Mouse (Mus musculus) CH12.LX (cell line): ENCODE measurements around the gene Trim54. TPM values are rescaled to one million over a fixed set of nuclear protein-coding genes. Genes with fewer than 3 reads are reported as not detected.

Experiments
- DNase-seq: peaks from one replicate; pipeline ENCODE4 v3.0.0-alpha.2; 2013; ENCODE audit errors: extremely low read depth
- H3K27ac ChIP-seq: 2 replicates; pipeline ENCODE4 v1.5.1; 2012; ENCODE audit warnings: low read depth, mild to moderate bottlenecking, control low read depth, moderate library complexity; ENCODE audit not compliant: insufficient read depth
- H3K27me3 ChIP-seq: replicated peaks from 2 replicates; pipeline ENCODE3; 2012; ENCODE audit warnings: inconsistent platforms
- H3K36me3 ChIP-seq, 2 experiments: replicated peaks in 1 of 2; 2 replicates each; pipeline versions ENCODE3 to v1.6.1; 2012; ENCODE audit warnings: inconsistent platforms in 1 of 2, low read length in 1 of 2, mild to moderate bottlenecking in 1 of 2, mixed read lengths in 1 of 2, moderate library complexity in 1 of 2; ENCODE audit not compliant: control insufficient read depth in 1 of 2, insufficient read depth in 1 of 2
- H3K4me1 ChIP-seq, 2 experiments: 2 replicates each; pipeline ENCODE4 v1.6.1; 2012; ENCODE audit warnings: inconsistent platforms in 1 of 2, moderate library complexity in 1 of 2; ENCODE audit not compliant: insufficient read depth in 2 of 2, control insufficient read depth in 1 of 2
- H3K4me2 ChIP-seq: 2 replicates; pipeline ENCODE4 v1.6.1; 2012; ENCODE audit warnings: low read depth, mild to moderate bottlenecking, control low read depth; ENCODE audit not compliant: poor library complexity, insufficient read depth, severe bottlenecking
- H3K4me3 ChIP-seq, 3 experiments: fragments of 150-350 bp in 1 of 3; sonication (generic) in 1 of 3; replicated peaks in 1 of 3; 2 replicates each; pipeline versions ENCODE3 to v1.5.1; 2011 to 2012; ENCODE audit warnings: low read depth in 2 of 3, low read length in 2 of 3, mild to moderate bottlenecking in 2 of 3, moderate library complexity in 2 of 3, control low read depth in 1 of 3, improper control_type of control experiment in 1 of 3, inconsistent platforms in 1 of 3, mixed read lengths in 1 of 3; ENCODE audit not compliant: poor library complexity in 1 of 3
- H3K79me2 ChIP-seq: replicated peaks from 2 replicates; pipeline ENCODE4 v1.6.1; 2012; ENCODE audit warnings: mild to moderate bottlenecking, moderate library complexity; ENCODE audit not compliant: control insufficient read depth, poor library complexity, insufficient read depth, severe bottlenecking; ENCODE audit errors: extremely low read depth
- H3K9ac ChIP-seq: 2 replicates; pipeline ENCODE4 v1.6.1; 2012; ENCODE audit warnings: low read depth, mild to moderate bottlenecking, control low read depth, moderate library complexity; ENCODE audit not compliant: insufficient read depth
- H3K9me3 ChIP-seq: replicated peaks from 2 replicates; pipeline ENCODE3; 2012; ENCODE audit warnings: low read length, inconsistent platforms, mixed read lengths
- CHD1 ChIP-seq: IDR thresholded peaks from 2 replicates; pipeline ENCODE4 v1.6.1; 2012; ENCODE audit warnings: low read depth, low read length, improper control_type of control experiment, inconsistent platforms
- CTCF ChIP-seq, 2 experiments: IDR thresholded peaks in 1 of 2; conservative IDR thresholded peaks in 1 of 2; 2 replicates each; pipeline ENCODE4 v1.5.1; 2011 to 2012; ENCODE audit warnings: low read depth in 2 of 2, low read length in 2 of 2, improper control_type of control experiment in 1 of 2, inconsistent platforms in 1 of 2, mild to moderate bottlenecking in 1 of 2, moderate library complexity in 1 of 2
- EP300 ChIP-seq: IDR thresholded peaks from 2 replicates; pipeline ENCODE4 v1.6.1; 2011; ENCODE audit warnings: low read length, improper control_type of control experiment
- ETS1 ChIP-seq: conservative IDR thresholded peaks from 2 replicates; pipeline ENCODE4 v1.6.1; 2012; ENCODE audit warnings: low read depth, mild to moderate bottlenecking, inconsistent platforms, low read length, improper control_type of control experiment, moderate library complexity
- GABPA ChIP-seq: IDR thresholded peaks from 2 replicates; pipeline ENCODE4 v1.6.1; 2012; ENCODE audit warnings: low read depth, low read length, improper control_type of control experiment, inconsistent platforms; ENCODE audit not compliant: insufficient replicate concordance
- MAZ ChIP-seq: IDR thresholded peaks from 2 replicates; pipeline ENCODE4 v1.6.1; 2012; ENCODE audit warnings: low read depth, mild to moderate bottlenecking, inconsistent platforms, low read length, improper control_type of control experiment, moderate library complexity
- MXI1 ChIP-seq: IDR thresholded peaks from 2 replicates; pipeline ENCODE4 v1.6.1; 2011; ENCODE audit warnings: mild to moderate bottlenecking, low read depth, low read length, improper control_type of control experiment
- MYC ChIP-seq: IDR thresholded peaks from 2 replicates; pipeline ENCODE4 v1.6.1; 2011; ENCODE audit warnings: low read depth, mild to moderate bottlenecking, improper control_type of control experiment, low read length
- NELFE ChIP-seq: IDR thresholded peaks from 2 replicates; pipeline ENCODE4 v1.6.1; 2011; ENCODE audit warnings: low read depth, low read length, improper control_type of control experiment
- NRF1 ChIP-seq: IDR thresholded peaks from 2 replicates; pipeline ENCODE4 v1.6.1; 2014; ENCODE audit warnings: low read depth, mild to moderate bottlenecking, inconsistent platforms, low read length, improper control_type of control experiment, moderate library complexity
- POLR2AphosphoS2 ChIP-seq: IDR thresholded peaks from 2 replicates; pipeline ENCODE4 v1.6.1; 2011; ENCODE audit warnings: low read depth, low read length, improper control_type of control experiment
- RAD21 ChIP-seq: IDR thresholded peaks from 2 replicates; pipeline ENCODE4 v1.6.1; 2011; ENCODE audit warnings: low read depth, mild to moderate bottlenecking, low read length, improper control_type of control experiment, moderate library complexity
- RCOR1 ChIP-seq: conservative IDR thresholded peaks from 2 replicates; pipeline ENCODE4 v1.6.1; 2012; ENCODE audit warnings: low read depth, mild to moderate bottlenecking, inconsistent platforms, low read length, improper control_type of control experiment
- SIN3A ChIP-seq: IDR thresholded peaks from 2 replicates; pipeline ENCODE4 v1.6.1; 2012; ENCODE audit warnings: low read length, improper control_type of control experiment, inconsistent platforms
- TCF12 ChIP-seq: IDR thresholded peaks from 2 replicates; pipeline ENCODE4 v1.6.1; 2014; ENCODE audit warnings: low read depth, mild to moderate bottlenecking, inconsistent platforms, low read length, improper control_type of control experiment
- USF1 ChIP-seq: IDR thresholded peaks from 2 replicates; pipeline ENCODE4 v1.6.1; 2014; ENCODE audit warnings: low read depth, mild to moderate bottlenecking, inconsistent platforms, low read length, improper control_type of control experiment
- ZC3H11A ChIP-seq: IDR thresholded peaks from 2 replicates; pipeline ENCODE4 v1.6.1; 2012; ENCODE audit warnings: low read depth, mild to moderate bottlenecking, inconsistent platforms, low read length, improper control_type of control experiment
- ZKSCAN1 ChIP-seq: IDR thresholded peaks from 2 replicates; pipeline ENCODE4 v1.6.1; 2012; ENCODE audit warnings: low read depth, inconsistent platforms, low read length, improper control_type of control experiment, borderline replicate concordance
- dilution Hi-C: fragments of 300-500 bp; cut with MboI; formaldehyde crosslinking; loops from 2 replicates; pipeline ENCODE4 v1.14.3; 2020; ENCODE audit warnings: low sequenced_read_pairs; ENCODE audit not compliant: extremely low pct_unique_long_range_greater_than_20kb, extremely low pct_ligation_motif_present
- in situ Hi-C: fragments of 300-500 bp; cut with MboI; formaldehyde crosslinking; loops from 3 replicates; pipeline ENCODE4 v1.14.3; 2019; ENCODE audit warnings: low sequenced_read_pairs, low pct_ligation_motif_present, low pct_unique_long_range_greater_than_20kb, mixed read lengths
- polyA plus RNA-seq: library from polyadenylated mRNA; unstranded; fragments of >175 nt; gene quantifications from 2 replicates; pipeline ENCODE4 v1.2.1, GENCODE M21; 2012; ENCODE audit warnings: low read depth; ENCODE audit not compliant: insufficient read length
- total RNA-seq, 2 experiments: library from RNA; depleted of rRNA; stranded (reverse); fragments of 300-350 nt in 1 of 2; fragments of >200 nt in 1 of 2; gene quantifications; 2 replicates each; pipeline ENCODE4 v1.2.3; 2012 to 2014

Gene Trim54
- total and polyA plus RNA-seq, 3 experiments, result not detected

DNA sequence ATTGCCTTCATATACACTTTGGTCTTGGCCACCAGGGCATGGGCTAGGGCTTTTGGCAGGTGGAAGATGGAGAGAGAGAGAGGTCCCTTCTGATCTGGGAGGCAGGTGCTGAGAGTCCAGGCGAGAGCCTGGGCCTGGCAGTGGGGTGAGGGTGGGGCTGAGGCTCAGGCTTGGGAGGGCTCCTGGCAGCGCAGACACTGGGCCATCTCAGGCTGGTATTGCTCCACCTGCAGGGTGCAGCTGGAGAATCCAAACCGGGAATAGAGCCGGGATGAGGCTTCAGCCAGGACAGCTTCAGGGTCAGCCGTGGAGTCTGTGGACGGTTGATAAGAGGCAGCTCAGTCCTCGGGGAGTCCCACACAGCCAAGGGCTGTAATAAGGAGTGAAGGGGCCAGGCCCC lies 29.9 kb upstream of the Trim54 start:
- DNase-seq, result no peak
- in situ Hi-C loops (loop anchor here (5.0 kb wide), 1 partner anchor 46 kb away; no protein-coding TSS in a partner anchor), dilution Hi-C loops (no loop called here)
- H3K9me3 ChIP-seq, result no peaks in the 10 kb centered on the region
- peaks cover 13 to 36% of the 10 kb centered on the region in 2 experiments for H3K4me1 ChIP-seq
- no peaks in the 10 kb centered on the region for H3K36me3 ChIP-seq
- TF ChIP-seq RAD21, result no peak
- no peak for TF ChIP-seq ZC3H11A
- no peak for TF ChIP-seq GABPA
- no peak for TF ChIP-seq USF1
- no peak for TF ChIP-seq EP300
- no peak for TF ChIP-seq MXI1
- peaks cover 56% of the 10 kb centered on the region for H3K27me3 ChIP-seq
- no peak overlapping the region for H3K4me2 ChIP-seq
- H3K27ac ChIP-seq, result no peak overlapping the region
- H3K9ac ChIP-seq, result no peak overlapping the region
- H3K4me3 ChIP-seq, result no peak overlapping the region
- no peaks in the 10 kb centered on the region for H3K79me2 ChIP-seq

DNA sequence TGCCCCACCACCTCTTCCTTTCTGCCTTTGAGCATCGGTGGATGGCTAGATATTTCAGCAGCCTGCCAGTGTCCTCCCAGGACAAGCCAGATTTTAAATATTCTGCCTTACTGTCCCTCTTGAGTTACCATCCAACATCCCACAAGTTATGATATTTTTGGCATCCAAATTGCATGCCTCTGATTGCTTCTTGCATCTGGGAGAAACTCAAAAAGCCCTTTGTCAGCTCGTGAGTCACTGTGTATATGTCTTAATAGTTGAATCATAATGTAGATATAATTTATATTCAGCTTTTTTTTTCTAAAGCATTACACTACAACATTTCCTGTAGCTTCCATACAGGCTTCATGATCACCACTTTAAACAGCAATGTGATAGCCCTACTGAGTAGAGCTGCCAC lies 29.4 kb upstream of the Trim54 start:
- Histone ChIP-seq H3K9ac (no peak overlapping the region), H3K27me3 (peaks cover 61% of the 10 kb centered on the region), H3K4me2 (no peak overlapping the region), H3K9me3 (no peaks in the 10 kb centered on the region), H3K36me3 (no peaks in the 10 kb centered on the region), H3K27ac (no peak overlapping the region), H3K79me2 (no peaks in the 10 kb centered on the region), H3K4me3 (no peak overlapping the region), H3K4me1 (peaks cover 13 to 34% of the 10 kb centered on the region in 2 experiments)
- no peak for DNase-seq
- in situ Hi-C loops (loop anchor here (5.0 kb wide), 1 partner anchor 45 kb away; no protein-coding TSS in a partner anchor), dilution Hi-C loops (no loop called here)
- TF ChIP-seq MXI1, result no peak
- no peak for TF ChIP-seq MYC
- no peak for TF ChIP-seq NRF1
- TF ChIP-seq SIN3A, result no peak
- no peak for TF ChIP-seq MAZ
- TF ChIP-seq ZKSCAN1, result no peak
- no peak for TF ChIP-seq CTCF (conservative IDR thresholded peaks at IDR 0.05 in 1 of 2, IDR thresholded peaks at IDR 0.05 in 1 of 2; ENCODE audit: low read depth in 2 of 2, low read length in 2 of 2)
- TF ChIP-seq TCF12, result no peak
- TF ChIP-seq USF1, result no peak
- no peak for TF ChIP-seq RCOR1
- TF ChIP-seq NELFE, result no peak
- TF ChIP-seq CHD1, result no peak
- no peak for TF ChIP-seq ETS1
- TF ChIP-seq POLR2AphosphoS2, result no peak
